Mouse (Mus musculus) myocyte (in vitro differentiated cells): ENCODE data around the gene Cldn13.

ENCODE experiments used
- MAX ChIP-seq: IDR thresholded peaks from one replicate; pipeline ENCODE4 v1.6.1; 2011; ENCODE audit warnings: low read depth, mild to moderate bottlenecking, control low read depth
- MYOG ChIP-seq, 3 experiments: IDR thresholded peaks; one replicate each; pipeline ENCODE4 v1.6.1; 2011; ENCODE audit warnings: control low read depth in 2 of 3, low read depth in 2 of 3, mild to moderate bottlenecking in 2 of 3; ENCODE audit not compliant: insufficient read length in 2 of 3, control insufficient read depth in 1 of 3, insufficient read depth in 1 of 3
- POLR2A ChIP-seq: IDR thresholded peaks from one replicate; pipeline ENCODE4 v1.6.1; 2011; ENCODE audit warnings: low read depth, mild to moderate bottlenecking, control low read depth, moderate library complexity; ENCODE audit not compliant: insufficient read length
- TCF3 ChIP-seq: IDR thresholded peaks from one replicate; pipeline ENCODE4 v1.6.1; 2011; ENCODE audit warnings: low read depth, control low read depth; ENCODE audit not compliant: insufficient read length

GRCm38 (mm10) chr5:134901644-134902027 is 13.7 kb downstream of the Cldn13 start:
- TF ChIP-seq POLR2A (no peak), MAX (no peak), MYOG (IDR thresholded peaks at IDR 0.05; ENCODE audit: control insufficient read depth in 1 of 3, insufficient read depth in 1 of 3, insufficient read length in 2 of 3, low read depth in 2 of 3) (no peak), TCF3 (no peak)
